Mouse (Mus musculus): ENCODE results near the gene Os9.

Gene Os9

GRCm38 (mm10) chr10:127118470-127118869, 2.5 kb downstream of the Os9 start:
- no peak for DNase-seq (ENCODE audit: low spot score in 2 of 2)

- no peak for DNase-seq (ENCODE audit: low spot score in 2 of 2)
Measured at GRCm38 (mm10) chr10:127115068-127115467, 5.9 kb downstream of the Os9 start.

GRCm38 (mm10) chr10:127114408-127114807, 6.5 kb downstream of the Os9 start:
- DNase-seq (ENCODE audit: low spot score in 2 of 2) = no peak

- no peak for DNase-seq (ENCODE audit: low spot score in 2 of 2)
Measured at GRCm38 (mm10) chr10:127111001-127111887, 9.7 kb downstream of the Os9 start.

GRCm38 (mm10) chr10:127108262-127108583, 12.7 kb downstream of the Os9 start:
- no peak for DNase-seq (ENCODE audit: low spot score in 2 of 2)

- DNase-seq (ENCODE audit: low spot score in 2 of 2) = no peak
Measured at GRCm38 (mm10) chr10:127107563-127108261, 13.2 kb downstream of the Os9 start.

- no peak for DNase-seq (ENCODE audit: low spot score in 2 of 2)
Measured at GRCm38 (mm10) chr10:127103631-127104030, 17.3 kb downstream of the Os9 start.

GRCm38 (mm10) chr10:127101151-127101550, 19.8 kb downstream of the Os9 start:
- no peak for DNase-seq (ENCODE audit: low spot score in 2 of 2)

GRCm38 (mm10) chr10:127100414-127100813, 20.5 kb downstream of the Os9 start:
- no peak for DNase-seq (ENCODE audit: low spot score in 2 of 2)

- DNase-seq (ENCODE audit: low spot score in 2 of 2) = no peak
Measured at GRCm38 (mm10) chr10:127099868-127100267, 21.1 kb downstream of the Os9 start.

GRCm38 (mm10) chr10:127099191-127099590, 21.7 kb downstream of the Os9 start:
- DNase-seq (ENCODE audit: low spot score in 2 of 2) = no peak

GRCm38 (mm10) chr10:127098514-127098913, 22.4 kb downstream of the Os9 start:
- DNase-seq (ENCODE audit: low spot score in 2 of 2) = no peak

- DNase-seq (ENCODE audit: low spot score in 2 of 2) = no peak
Measured at GRCm38 (mm10) chr10:127094382-127094802, 26.5 kb downstream of the Os9 start.

- DNase-seq (ENCODE audit: low spot score in 2 of 2) = no peak
Measured at GRCm38 (mm10) chr10:127092742-127093141, 28.2 kb downstream of the Os9 start.

- DNase-seq (ENCODE audit: low spot score in 2 of 2) = no peak
Measured at GRCm38 (mm10) chr10:127091507-127092396, 29.2 kb downstream of the Os9 start.

- DNase-seq (ENCODE audit: low spot score in 2 of 2) = no peak
Measured at GRCm38 (mm10) chr10:127090560-127091411, 30.1 kb downstream of the Os9 start.

GRCm38 (mm10) chr10:127085633-127086032, 35.3 kb downstream of the Os9 start:
- no peak for DNase-seq (ENCODE audit: low spot score in 2 of 2)

GRCm38 (mm10) chr10:127085052-127085451, 35.9 kb downstream of the Os9 start:
- DNase-seq (ENCODE audit: low spot score in 2 of 2) = no peak

- DNase-seq (ENCODE audit: low spot score in 2 of 2) = no peak
Measured at GRCm38 (mm10) chr10:127083915-127084306, 37.0 kb downstream of the Os9 start.

- DNase-seq (ENCODE audit: low spot score in 2 of 2) = no peak
Measured at GRCm38 (mm10) chr10:127083292-127083914, 37.5 kb downstream of the Os9 start.

Measured in urinary bladder, adult 18-20 months (tissue).